Mouse (Mus musculus) thymus, postnatal 4 days (tissue): ENCODE data around the gene Cyp4x1.
"Not testable (repeated sequence)": the region's sequence is repeated elsewhere in the genome, so short reads cannot be mapped to it uniquely, and the experiment has no call there.

Experiments used
- DNase-seq: peaks from one replicate; pipeline ENCODE4 v3.0.0; 2021

Gene Cyp4x1

GRCm38 (mm10) chr4:115133621-115134295 is at the start of gene Cyp4x1:
Cyp4x1 (minus strand) TSS chr4:115134281.
- peak; percentile 7 for DNase-seq

GRCm38 (mm10) chr4:115176201-115176600 is 42.1 kb upstream of the Cyp4x1 start:
- not testable (repeated sequence) for DNase-seq

- DNase-seq: no peak
These were observed 40.7 kb upstream of the Cyp4x1 start for GRCm38 (mm10) chr4:115174694-115175353.

GRCm38 (mm10) chr4:115158963-115159362 is 24.9 kb upstream of the Cyp4x1 start:
- not testable (repeated sequence) for DNase-seq

- DNase-seq: no peak
These were observed 20.6 kb upstream of the Cyp4x1 start for GRCm38 (mm10) chr4:115154723-115155122.

GRCm38 (mm10) chr4:115134296-115134630 is 182 bp upstream of the Cyp4x1 start:
- DNase-seq: no peak

- DNase-seq: no peak
These were observed 996 bp downstream of the Cyp4x1 start for GRCm38 (mm10) chr4:115133085-115133484.

- DNase-seq: no peak
These were observed 9.4 kb downstream of the Cyp4x1 start for GRCm38 (mm10) chr4:115124713-115125112.

- DNase-seq: no peak
These were observed 10.6 kb downstream of the Cyp4x1 start for GRCm38 (mm10) chr4:115123507-115123906.

- DNase-seq: no peak
These were observed 12.5 kb downstream of the Cyp4x1 start for GRCm38 (mm10) chr4:115121608-115122007.

- DNase-seq: no peak
These were observed 12.9 kb downstream of the Cyp4x1 start for GRCm38 (mm10) chr4:115121162-115121561.

- DNase-seq: no peak
These were observed 14.4 kb downstream of the Cyp4x1 start for GRCm38 (mm10) chr4:115119642-115120041.

- DNase-seq: no peak
These were observed 20.8 kb downstream of the Cyp4x1 start for GRCm38 (mm10) chr4:115113266-115113665.

- DNase-seq: no peak
These were observed 22.9 kb downstream of the Cyp4x1 start for GRCm38 (mm10) chr4:115111167-115111566.

GRCm38 (mm10) chr4:115103510-115103909 is 30.6 kb downstream of the Cyp4x1 start:
- DNase-seq: no peak

GRCm38 (mm10) chr4:115101682-115102081 is 32.4 kb downstream of the Cyp4x1 start:
- DNase-seq: peak; percentile 63

- no peak for DNase-seq
These were observed 37.0 kb downstream of the Cyp4x1 start for GRCm38 (mm10) chr4:115097146-115097496.

GRCm38 (mm10) chr4:115096435-115097145 is 37.5 kb downstream of the Cyp4x1 start:
- DNase-seq: no peak

- no peak for DNase-seq
These were observed 38.2 kb downstream of the Cyp4x1 start for GRCm38 (mm10) chr4:115095671-115096434.

GRCm38 (mm10) chr4:115094056-115094455 is 40.0 kb downstream of the Cyp4x1 start:
- DNase-seq: no peak

GRCm38 (mm10) chr4:115093331-115093864 is 40.7 kb downstream of the Cyp4x1 start:
- DNase-seq: no peak

GRCm38 (mm10) chr4:115091806-115092205 is 42.3 kb downstream of the Cyp4x1 start:
- no peak for DNase-seq

GRCm38 (mm10) chr4:115090592-115090991 is 43.5 kb downstream of the Cyp4x1 start:
- no peak for DNase-seq
